Mouse (Mus musculus) limb, embryonic 11.5 days (tissue): ENCODE measurements at regions not wholly inside any gene's neighbourhood (a gene's known extent, or its start where the extent isn't known, plus 50 kb on each side); places are given as distances from the start of the nearest gene placed in this dataset.

Experiments used
- ATAC-seq: fragments of 200-750 bp; cut with Nextera tagmentation; 2 replicates; pipeline ENCODE4 v1.8.0; 2017; ENCODE audit warnings: low read depth; ENCODE audit not compliant: insufficient number of reproducible peaks, low FRiP score, low TSS enrichment
- DNase-seq: peaks from one replicate; pipeline ENCODE4 v3.0.0-alpha.2; 2015; ENCODE audit warnings: low spot score
- H3K27ac ChIP-seq: fragments of 300-500 bp; sonication (generic); replicated peaks from 2 replicates; pipeline ENCODE4 v1.5.1; 2014; ENCODE audit warnings: low read depth, mild to moderate bottlenecking, low read length
- H3K27me3 ChIP-seq: fragments of 300-500 bp; sonication (generic); 2 replicates; pipeline ENCODE4 v1.6.1; 2014; ENCODE audit warnings: mild to moderate bottlenecking, low read length, mixed read lengths; ENCODE audit not compliant: control insufficient read depth, insufficient read depth
- H3K36me3 ChIP-seq: fragments of 300-500 bp; sonication (generic); 2 replicates; pipeline ENCODE4 v1.6.1; 2014; ENCODE audit warnings: mild to moderate bottlenecking, low read length, moderate library complexity, mixed read lengths; ENCODE audit not compliant: control insufficient read depth, insufficient read depth
- H3K4me1 ChIP-seq: fragments of 300-500 bp; sonication (generic); 2 replicates; pipeline ENCODE4 v1.6.1; 2014; ENCODE audit warnings: low read length, mixed read lengths; ENCODE audit not compliant: control insufficient read depth, insufficient read depth
- H3K4me2 ChIP-seq: fragments of 300-500 bp; sonication (generic); 2 replicates; pipeline ENCODE4 v1.6.1; 2014; ENCODE audit warnings: low read depth, mild to moderate bottlenecking, moderate library complexity; ENCODE audit not compliant: severe bottlenecking
- H3K4me3 ChIP-seq: fragments of 300-500 bp; sonication (generic); 2 replicates; pipeline ENCODE4 v1.5.1; 2014; ENCODE audit warnings: low read depth, low read length
- H3K9ac ChIP-seq: fragments of 300-500 bp; sonication (generic); 2 replicates; pipeline ENCODE4 v1.6.1; 2014; ENCODE audit warnings: mild to moderate bottlenecking, low read length
- H3K9me3 ChIP-seq: fragments of 300-500 bp; sonication (generic); 2 replicates; pipeline ENCODE4 v1.6.1; 2016; ENCODE audit warnings: low read length; ENCODE audit not compliant: control insufficient read depth
- WGBS: fragments of 180-500 bp; shearing (Covaris S2); extraction: QIAGEN DNeasy Blood & Tissue Kit; methylation state at CpG from one replicate; pipeline ENCODE4 v1.1.7; 2014; 5-methylcytosine and 5-hydroxymethylcytosine counted together

- H3K4me2 ChIP-seq = no peak overlapping the region
- H3K4me1 ChIP-seq = no peaks in the 10 kb centered on the region
- H3K9ac ChIP-seq = no peak overlapping the region
- H3K36me3 ChIP-seq = no peaks in the 10 kb centered on the region
- H3K4me3 ChIP-seq = no peak overlapping the region
- DNase-seq (no peak), ATAC-seq (no peak)
- no peaks in the 10 kb centered on the region for H3K27me3 ChIP-seq
- H3K27ac ChIP-seq = no peak overlapping the region
- 78% methylated on average over 2 of the region's 2 CpGs for WGBS
- H3K9me3 ChIP-seq = no peaks in the 10 kb centered on the region
These were observed 704.4 kb upstream of the Chordc1 start for GRCm38 (mm10) chr9:17587558-17587957.

- no peaks in the 10 kb centered on the region for H3K9me3 ChIP-seq
- H3K9ac ChIP-seq = no peak overlapping the region
- ATAC-seq (no peak), DNase-seq (no peak)
- no peak overlapping the region for H3K4me3 ChIP-seq
- H3K36me3 ChIP-seq = no peaks in the 10 kb centered on the region
- H3K4me1 ChIP-seq = no peaks in the 10 kb centered on the region
- H3K27ac ChIP-seq = no peak overlapping the region
- H3K4me2 ChIP-seq = no peak overlapping the region
- 60% methylated on average over 2 of the region's 2 CpGs for WGBS
- H3K27me3 ChIP-seq = no peaks in the 10 kb centered on the region
These were observed 703.9 kb upstream of the Chordc1 start for GRCm38 (mm10) chr9:17587968-17588550.

GRCm38 (mm10) chr9:17611146-17611545 lies 680.8 kb upstream of the Chordc1 start:
- no peaks in the 10 kb centered on the region for H3K4me1 ChIP-seq
- no peaks in the 10 kb centered on the region for H3K36me3 ChIP-seq
- H3K27me3 ChIP-seq = no peaks in the 10 kb centered on the region
- 86% methylated on average over 1 of the region's 1 CpGs for WGBS
- ATAC-seq (no peak), DNase-seq (no peak)
- no peak overlapping the region for H3K9ac ChIP-seq
- H3K9me3 ChIP-seq = no peaks in the 10 kb centered on the region
- no peak overlapping the region for H3K27ac ChIP-seq
- H3K4me2 ChIP-seq = no peak overlapping the region
- H3K4me3 ChIP-seq = no peak overlapping the region

- Histone ChIP-seq H3K36me3 (no peaks in the 10 kb centered on the region), H3K9ac (no peak overlapping the region), H3K4me3 (no peak overlapping the region), H3K4me2 (no peak overlapping the region), H3K27me3 (no peaks in the 10 kb centered on the region), H3K4me1 (no peaks in the 10 kb centered on the region), H3K9me3 (no peaks in the 10 kb centered on the region), H3K27ac (no peak overlapping the region)
- DNase-seq (no peak), ATAC-seq (no peak)
- 97% methylated on average over 1 of the region's 1 CpGs for WGBS
These were observed 649.4 kb upstream of the Chordc1 start for GRCm38 (mm10) chr9:17642513-17642912.

GRCm38 (mm10) chr9:17645882-17646626 lies 645.9 kb upstream of the Chordc1 start:
- Histone ChIP-seq H3K4me2 (no peak overlapping the region), H3K4me3 (no peak overlapping the region), H3K9me3 (no peaks in the 10 kb centered on the region), H3K27ac (no peak overlapping the region), H3K36me3 (no peaks in the 10 kb centered on the region), H3K27me3 (no peaks in the 10 kb centered on the region), H3K4me1 (no peaks in the 10 kb centered on the region), H3K9ac (no peak overlapping the region)
- WGBS = 93% methylated on average over 4 of the region's 4 CpGs
- ATAC-seq = no peak
- no peak for DNase-seq

GRCm38 (mm10) chr9:17653818-17654217 lies 638.1 kb upstream of the Chordc1 start:
- no peak overlapping the region for H3K27ac ChIP-seq
- DNase-seq = no peak
- H3K4me1 ChIP-seq = no peaks in the 10 kb centered on the region
- H3K9me3 ChIP-seq = no peaks in the 10 kb centered on the region
- no peak overlapping the region for H3K4me2 ChIP-seq
- H3K27me3 ChIP-seq = no peaks in the 10 kb centered on the region
- no peak for ATAC-seq
- no peaks in the 10 kb centered on the region for H3K36me3 ChIP-seq
- no peak overlapping the region for H3K4me3 ChIP-seq
- H3K9ac ChIP-seq = no peak overlapping the region

GRCm38 (mm10) chr9:17664113-17664512 lies 627.8 kb upstream of the Chordc1 start:
- DNase-seq (no peak), ATAC-seq (no peak)
- Histone ChIP-seq H3K27ac (no peak overlapping the region), H3K9me3 (no peaks in the 10 kb centered on the region), H3K36me3 (no peaks in the 10 kb centered on the region), H3K4me1 (no peaks in the 10 kb centered on the region), H3K4me3 (no peak overlapping the region), H3K27me3 (no peaks in the 10 kb centered on the region), H3K4me2 (no peak overlapping the region), H3K9ac (no peak overlapping the region)
- WGBS = 57% methylated on average over 1 of the region's 1 CpGs

GRCm38 (mm10) chr9:17668260-17668659 lies 623.7 kb upstream of the Chordc1 start:
- H3K4me1 ChIP-seq = no peaks in the 10 kb centered on the region
- no peak overlapping the region for H3K4me2 ChIP-seq
- no peak overlapping the region for H3K4me3 ChIP-seq
- H3K9ac ChIP-seq = no peak overlapping the region
- WGBS = 68% methylated on average over 1 of the region's 1 CpGs
- DNase-seq (no peak), ATAC-seq (no peak)
- H3K36me3 ChIP-seq = no peaks in the 10 kb centered on the region
- H3K9me3 ChIP-seq = no peaks in the 10 kb centered on the region
- H3K27me3 ChIP-seq = no peaks in the 10 kb centered on the region
- no peak overlapping the region for H3K27ac ChIP-seq

GRCm38 (mm10) chr9:17675519-17675918 lies 616.4 kb upstream of the Chordc1 start:
- H3K27me3 ChIP-seq = no peaks in the 10 kb centered on the region
- H3K4me2 ChIP-seq = no peak overlapping the region
- no peak overlapping the region for H3K27ac ChIP-seq
- 86% methylated on average over 1 of the region's 1 CpGs for WGBS
- no peaks in the 10 kb centered on the region for H3K9me3 ChIP-seq
- ATAC-seq (no peak), DNase-seq (no peak)
- H3K9ac ChIP-seq = no peak overlapping the region
- no peaks in the 10 kb centered on the region for H3K4me1 ChIP-seq
- no peak overlapping the region for H3K4me3 ChIP-seq
- no peaks in the 10 kb centered on the region for H3K36me3 ChIP-seq
